In the genomic region with DNA sequence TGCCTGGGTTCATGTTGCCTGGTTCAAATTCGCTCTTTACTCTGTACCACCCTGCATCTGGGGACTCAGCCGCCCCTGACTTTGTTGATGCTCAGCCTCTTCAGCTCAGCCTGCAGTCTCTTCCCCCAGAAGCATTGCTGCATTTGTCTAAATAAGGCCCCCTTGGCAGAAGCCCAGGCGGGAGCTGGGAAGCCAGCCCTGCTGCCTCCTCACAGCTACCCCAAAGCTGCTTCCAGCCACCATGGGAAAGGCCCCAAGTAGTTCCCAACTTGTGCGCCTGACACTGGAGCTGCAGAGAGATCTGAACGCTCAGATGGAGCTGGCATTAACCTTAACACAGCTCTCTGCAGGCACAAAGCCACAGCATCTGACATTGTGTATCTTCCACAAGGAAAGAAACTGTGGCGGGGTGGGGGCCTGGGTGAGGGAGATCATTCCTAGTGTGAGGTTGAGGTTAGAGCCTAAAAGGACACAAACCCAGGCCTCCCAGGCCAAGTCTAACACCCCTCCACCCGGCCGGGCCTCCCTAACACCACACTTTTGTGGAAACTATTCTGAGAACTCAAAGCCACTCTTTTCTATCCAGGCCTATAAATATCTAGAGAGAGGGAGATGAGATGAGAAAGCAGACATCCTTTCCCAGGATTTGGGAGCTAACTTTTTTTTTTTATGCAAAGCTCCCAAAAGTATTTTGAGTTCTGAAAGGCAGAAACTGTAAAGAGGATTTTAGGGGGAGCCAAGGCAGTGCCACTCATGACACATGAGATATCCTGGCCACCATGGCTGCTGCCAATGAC, we compare ENCODE assay signal across 8 mouse cellular contexts. TPM values are rescaled to one million over a fixed set of nuclear protein-coding genes. Genes with fewer than 3 reads are reported as not detected.
DNase-seq lines count a peak whose midpoint lies in the region; ATAC-seq lines count a peak whose summit lies in the region.

No protein-coding gene starts in this region.

- intact Hi-C loops in left cerebral cortex, postnatal 10 days (cut with DNase I) = no loop called here

- peak overlapping the region; percentile 37; the same call in 1 of the 2 replicates for H3K9ac ChIP-seq in heart, embryonic 16.5 days (ENCODE audit: low read length)
- no peak overlapping the region for H3K9ac ChIP-seq in stomach, embryonic 14.5 days (replicated peaks; ENCODE audit: low read depth, low read length)

- H3K36me3 ChIP-seq in heart, embryonic 16.5 days (ENCODE audit: control insufficient read depth, insufficient read depth) = no peaks in the 10 kb centered on the region
- H3K36me3 ChIP-seq in stomach, embryonic 14.5 days (ENCODE audit: control insufficient read depth, insufficient read depth, low read length) = no peaks in the 10 kb centered on the region

- no peaks in the 10 kb centered on the region for H3K9me3 ChIP-seq in heart, embryonic 16.5 days (replicated peaks; ENCODE audit: control insufficient read depth, low read length)
- H3K9me3 ChIP-seq in stomach, embryonic 14.5 days (ENCODE audit: control insufficient read depth, low read depth, low read length) = no peaks in the 10 kb centered on the region

- no peak; the same call in 1 of the 2 replicates for ATAC-seq in heart, embryonic 16.5 days (replicated peaks; ENCODE audit: extremely low read depth, insufficient read depth, low FRiP score)
- ATAC-seq in stomach, embryonic 14.5 days (ENCODE audit: insufficient number of reproducible peaks, insufficient read depth, low FRiP score, low read depth) = no peak

- H3K27me3 ChIP-seq in heart, embryonic 16.5 days (ENCODE audit: control insufficient read depth, insufficient read depth, low read length) = no peaks in the 10 kb centered on the region
- no peaks in the 10 kb centered on the region for H3K27me3 ChIP-seq in stomach, embryonic 14.5 days (ENCODE audit: control insufficient read depth, insufficient read depth, low read length)

- H3K4me3 ChIP-seq in heart, embryonic 16.5 days (ENCODE audit: low read length) = no peak overlapping the region
- H3K4me3 ChIP-seq in stomach, embryonic 14.5 days (ENCODE audit: low read depth, low read length) = no peak overlapping the region

- H3K27ac ChIP-seq in heart, embryonic 16.5 days (ENCODE audit: low read length) = peak overlapping the region; percentile 82
- peak overlapping the region; percentile 74 for H3K27ac ChIP-seq in stomach, embryonic 14.5 days (ENCODE audit: low read length)

- DNase-seq in cerebellum, postnatal 10 days = peak; percentile 65 to 83
- DNase-seq in cerebellum, adult 8-10 months = no peak
- peak; percentile 51 for DNase-seq in brain, embryonic 18.5 days (ENCODE audit: low read depth, low spot score)
- DNase-seq in left cerebral cortex, postnatal 10 days (ENCODE audit: extremely low spot score in 1 of 2, low spot score in 2 of 2) = peak; percentile 76 to 78
- no peak for DNase-seq in liver
- no peak for DNase-seq in kidney, postnatal 14 days

- H3K4me1 ChIP-seq in heart, embryonic 16.5 days (ENCODE audit: control insufficient read depth, insufficient read depth, low read length) = peaks cover 20% of the 10 kb centered on the region
- peaks cover 23% of the 10 kb centered on the region for H3K4me1 ChIP-seq in stomach, embryonic 14.5 days (ENCODE audit: control insufficient read depth, insufficient read depth, low read length)

- WGBS in heart, embryonic 16.5 days = 48% methylated on average over 8 of the region's 8 CpGs
- WGBS in stomach, embryonic 14.5 days = 69% methylated on average over 8 of the region's 8 CpGs

- no peak overlapping the region for H3K4me2 ChIP-seq in heart, embryonic 16.5 days (ENCODE audit: low read depth, low read length)
- no peak overlapping the region for H3K4me2 ChIP-seq in stomach, embryonic 14.5 days (replicated peaks; ENCODE audit: low read depth, low read length)

RNA-seq across cellular contexts. Expression of a gene that starts 59.1 kb away (rescaled TPM):
- 19.2 and 21.9 TPM in 2 replicates for polyA plus RNA-seq in heart, embryonic 16.5 days (2015; fragmentation: Nextera tagmentation; extraction: Ambion mirVana)
- total RNA-seq in left cerebral cortex, postnatal 10 days (2021) = 10 to 100 TPM; 47.0 to 52.4 TPM
- 40.8 and 40.9 TPM in 2 replicates for polyA plus RNA-seq in stomach, embryonic 14.5 days (2014; fragmentation: Nextera tagmentation; extraction: Ambion mirVana)

Comparison
In these comparisons a context has a peak if more than half of its experiments do, and no peak if none do; other contexts are left out.
1. DNase-seq: peak in cerebellum, postnatal 10 days (2 of 2), brain, embryonic 18.5 days (single experiment) and left cerebral cortex, postnatal 10 days (2 of 2); none in cerebellum, adult 8-10 months (single experiment), liver (single experiment) and kidney, postnatal 14 days (single experiment).